In genomic region chr4:34226089-34226840, GRCm38 (mm10) we compare ENCODE assay signal across 8 mouse cellular contexts.
DNase-seq lines count a peak whose midpoint lies in the region; ATAC-seq and TF ChIP-seq lines count a peak whose summit lies in the region.

No protein-coding gene starts in this region.

- H3K9me3 ChIP-seq in embryonic facial prominence, embryonic 13.5 days, result no peaks in the 10 kb centered on the region
- H3K9me3 ChIP-seq in embryonic facial prominence, embryonic 10.5 days, result no peaks in the 10 kb centered on the region
- H3K9me3 ChIP-seq in kidney, embryonic 16.5 days (ENCODE audit: low read length), result no peaks in the 10 kb centered on the region
- no peaks in the 10 kb centered on the region for H3K9me3 ChIP-seq in heart, embryonic 12.5 days (replicated peaks)

- no peak overlapping the region for H3K9ac ChIP-seq in embryonic facial prominence, embryonic 13.5 days
- no peak overlapping the region for H3K9ac ChIP-seq in kidney, embryonic 16.5 days (replicated peaks; ENCODE audit: low read length)
- no peak overlapping the region for H3K9ac ChIP-seq in heart, embryonic 12.5 days

- no peak overlapping the region for H3K4me2 ChIP-seq in embryonic facial prominence, embryonic 13.5 days
- H3K4me2 ChIP-seq in kidney, embryonic 16.5 days (replicated peaks; ENCODE audit: low read depth, low read length), result no peak overlapping the region
- H3K4me2 ChIP-seq in heart, embryonic 12.5 days, result no peak overlapping the region

- no peak for TF ChIP-seq CTCF in embryonic fibroblast, embryonic 13.5 days (IDR thresholded peaks at IDR 0.05; ENCODE audit: borderline replicate concordance, insufficient read depth, low read length)

- no peaks in the 10 kb centered on the region for H3K36me3 ChIP-seq in embryonic facial prominence, embryonic 13.5 days
- no peaks in the 10 kb centered on the region for H3K36me3 ChIP-seq in embryonic facial prominence, embryonic 10.5 days (replicated peaks)
- H3K36me3 ChIP-seq in kidney, embryonic 16.5 days (ENCODE audit: insufficient read depth, low read length), result no peaks in the 10 kb centered on the region
- no peaks in the 10 kb centered on the region for H3K36me3 ChIP-seq in heart, embryonic 12.5 days

- H3K27me3 ChIP-seq in embryonic facial prominence, embryonic 13.5 days, result no peaks in the 10 kb centered on the region
- H3K27me3 ChIP-seq in embryonic facial prominence, embryonic 10.5 days (replicated peaks; ENCODE audit: low read depth, poor library complexity, severe bottlenecking), result no peaks in the 10 kb centered on the region
- no peaks in the 10 kb centered on the region for H3K27me3 ChIP-seq in kidney, embryonic 16.5 days (ENCODE audit: insufficient read depth, low read length)
- H3K27me3 ChIP-seq in heart, embryonic 12.5 days (replicated peaks), result no peaks in the 10 kb centered on the region

- WGBS in embryonic facial prominence, embryonic 13.5 days, result 59% methylated on average over 5 of the region's 5 CpGs
- WGBS in embryonic facial prominence, embryonic 10.5 days, result 64% methylated on average over 5 of the region's 5 CpGs
- WGBS in kidney, embryonic 16.5 days, result 59% methylated on average over 5 of the region's 5 CpGs
- WGBS in heart, embryonic 12.5 days, result 28% methylated on average over 5 of the region's 5 CpGs

- no peak overlapping the region for H3K4me3 ChIP-seq in embryonic facial prominence, embryonic 13.5 days
- H3K4me3 ChIP-seq in embryonic facial prominence, embryonic 10.5 days, result no peak overlapping the region
- H3K4me3 ChIP-seq in embryonic fibroblast, embryonic 13.5 days (ENCODE audit: insufficient read depth, low read length), result no peak overlapping the region
- no peak overlapping the region for H3K4me3 ChIP-seq in kidney, embryonic 16.5 days (ENCODE audit: low read length)
- no peak overlapping the region for H3K4me3 ChIP-seq in heart, embryonic 12.5 days

- no peak for ATAC-seq in embryonic facial prominence, embryonic 13.5 days (ENCODE audit: insufficient number of reproducible peaks, insufficient read depth, low FRiP score, low TSS enrichment, low read depth)
- no peak for ATAC-seq in kidney, embryonic 16.5 days (ENCODE audit: low FRiP score, low TSS enrichment)
- ATAC-seq in heart, embryonic 12.5 days (ENCODE audit: insufficient number of reproducible peaks, low FRiP score), result no peak

- H3K4me1 ChIP-seq in embryonic facial prominence, embryonic 13.5 days, result peaks cover 11% of the 10 kb centered on the region
- H3K4me1 ChIP-seq in embryonic facial prominence, embryonic 10.5 days, result no peaks in the 10 kb centered on the region
- peaks cover 11% of the 10 kb centered on the region for H3K4me1 ChIP-seq in embryonic fibroblast, embryonic 13.5 days (ENCODE audit: control insufficient read depth, insufficient read depth, low read length)
- no peaks in the 10 kb centered on the region for H3K4me1 ChIP-seq in kidney, embryonic 16.5 days (ENCODE audit: insufficient read depth, low read length)
- H3K4me1 ChIP-seq in heart, embryonic 12.5 days (replicated peaks), result 0 out of 2 replicates have a peak, but pooled peaks cover 4% of the 10 kb centered on the region

- no peak for DNase-seq in embryonic facial prominence, embryonic 10.5 days (ENCODE audit: low spot score)
- peak; percentile 65 for DNase-seq in 3134 (ENCODE audit: extremely low read depth, insufficient read length, low spot score)
- DNase-seq in layer of hippocampus, postnatal 10 days (ENCODE audit: low spot score in 2 of 2), result peak; percentile 80 to 81
- no peak for DNase-seq in urinary bladder, postnatal 25 days (ENCODE audit: low spot score)

- TF ChIP-seq POLR2A in embryonic fibroblast, embryonic 13.5 days (IDR thresholded peaks at IDR 0.05; ENCODE audit: low read depth, low read length), result no peak

- 0 out of 2 replicates have a peak overlapping the region, but pooled peaks have one; percentile 28 for H3K27ac ChIP-seq in embryonic facial prominence, embryonic 13.5 days
- H3K27ac ChIP-seq in embryonic facial prominence, embryonic 10.5 days (replicated peaks), result no peak overlapping the region
- H3K27ac ChIP-seq in embryonic fibroblast, embryonic 13.5 days (ENCODE audit: insufficient read depth, low read length), result peak overlapping the region; percentile 89
- H3K27ac ChIP-seq in kidney, embryonic 16.5 days (ENCODE audit: low read length), result no peak overlapping the region
- H3K27ac ChIP-seq in heart, embryonic 12.5 days (ENCODE audit: poor library complexity, severe bottlenecking), result no peak overlapping the region

Comparison
In these comparisons a context has a peak if more than half of its experiments do, and no peak if none do; other contexts are left out.
1. H3K27ac ChIP-seq: peak in embryonic facial prominence, embryonic 13.5 days (single experiment) and embryonic fibroblast, embryonic 13.5 days (single experiment); none in embryonic facial prominence, embryonic 10.5 days (single experiment), kidney, embryonic 16.5 days (single experiment) and heart, embryonic 12.5 days (single experiment).
2. DNase-seq: peak in 3134 (single experiment) and layer of hippocampus, postnatal 10 days (2 of 2); none in embryonic facial prominence, embryonic 10.5 days (single experiment) and urinary bladder, postnatal 25 days (single experiment).